ENCODE assay signal across 8 mouse cellular contexts in the genomic region with DNA sequence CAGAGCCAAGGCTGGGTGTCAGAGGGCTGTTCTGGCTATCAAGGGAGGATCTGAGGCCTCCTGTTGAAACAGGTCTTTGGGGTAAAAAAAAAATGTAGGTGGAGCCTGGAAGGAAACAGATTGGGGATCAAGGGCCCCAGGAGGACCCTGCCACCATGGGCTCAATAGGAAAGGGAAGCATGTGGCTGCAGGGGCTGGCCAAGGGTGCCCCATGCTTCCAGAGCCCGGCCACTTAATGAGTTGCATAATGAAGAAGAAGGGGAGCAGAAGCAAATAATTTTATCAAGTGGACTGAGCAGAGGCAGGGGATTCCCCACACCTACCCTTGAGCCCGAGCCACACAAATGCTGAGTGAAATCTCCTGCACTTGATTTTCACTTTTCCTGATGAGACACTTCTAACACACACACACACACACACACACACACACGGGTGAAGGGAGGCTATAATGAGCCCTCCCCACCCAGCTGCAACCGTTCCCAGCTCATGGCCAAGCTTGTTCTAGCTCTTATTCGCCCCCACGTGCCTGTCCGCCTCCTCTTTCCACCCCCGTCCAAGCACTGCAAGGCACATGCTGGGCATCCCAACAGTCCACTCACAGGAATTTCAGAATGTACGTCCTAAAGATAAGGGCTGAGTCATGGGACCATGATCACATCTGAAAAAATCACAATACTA. TPM values are rescaled to one million over a fixed set of nuclear protein-coding genes. Genes with fewer than 3 reads are reported as not detected.
A peak's percentile ranks its signal among the peaks of the same experiment; 100 is the strongest.
DNase-seq lines count a peak whose midpoint lies in the region; ATAC-seq and TF ChIP-seq lines count a peak whose summit lies in the region.

No protein-coding gene starts in this region.

- H3K9ac ChIP-seq in lung, embryonic 14.5 days = no peak overlapping the region
- 0 out of 2 replicates have a peak overlapping the region, but pooled peaks have one; percentile 30 for H3K9ac ChIP-seq in embryonic facial prominence, embryonic 14.5 days (ENCODE audit: low read depth, low read length)

- 0 out of 2 replicates have a peak, but pooled peaks cover 3% of the 10 kb centered on the region for H3K36me3 ChIP-seq in lung, embryonic 14.5 days (ENCODE audit: insufficient read depth)
- H3K36me3 ChIP-seq in embryonic facial prominence, embryonic 14.5 days (ENCODE audit: control insufficient read depth, insufficient read depth, low read length) = no peaks in the 10 kb centered on the region

- TF ChIP-seq CTCF in lung, embryonic 14.5 days (IDR thresholded peaks at IDR 0.05; ENCODE audit: low read depth) = no peak
- no peak for TF ChIP-seq CTCF in lung, adult 2 months (IDR thresholded peaks at IDR 0.05; ENCODE audit: insufficient read depth, low read length)

- peaks cover 36% of the 10 kb centered on the region for H3K4me1 ChIP-seq in lung, embryonic 14.5 days (ENCODE audit: insufficient read depth)
- H3K4me1 ChIP-seq in lung, adult 2 months (ENCODE audit: control insufficient read depth, insufficient read depth, low read length) = peaks cover 23% of the 10 kb centered on the region
- peaks cover 16% of the 10 kb centered on the region for H3K4me1 ChIP-seq in embryonic facial prominence, embryonic 14.5 days (ENCODE audit: control insufficient read depth, insufficient read depth, low read length)

- WGBS in lung, embryonic 14.5 days = 42% methylated on average over 9 of the region's 9 CpGs
- WGBS in lung, adult 2 months = 47% methylated on average over 9 of the region's 9 CpGs
- WGBS in embryonic facial prominence, embryonic 14.5 days = 64% methylated on average over 9 of the region's 9 CpGs

- peak overlapping the region; percentile 30; the same call in 1 of the 2 replicates for H3K4me2 ChIP-seq in lung, embryonic 14.5 days
- H3K4me2 ChIP-seq in embryonic facial prominence, embryonic 14.5 days (ENCODE audit: low read depth, low read length) = no peak overlapping the region

- no peak overlapping the region for H3K4me3 ChIP-seq in lung, embryonic 14.5 days (ENCODE audit: low read depth, low read length)
- no peak overlapping the region for H3K4me3 ChIP-seq in lung, adult 2 months (replicated peaks; ENCODE audit: extremely low read depth, low read depth, low read length)
- no peak overlapping the region for H3K4me3 ChIP-seq in embryonic facial prominence, embryonic 14.5 days (ENCODE audit: low read depth, low read length)

- H3K27me3 ChIP-seq in lung, embryonic 14.5 days (ENCODE audit: insufficient read depth, low read length) = no peaks in the 10 kb centered on the region
- no peaks in the 10 kb centered on the region for H3K27me3 ChIP-seq in embryonic facial prominence, embryonic 14.5 days (replicated peaks; ENCODE audit: control insufficient read depth, insufficient read depth, low read length)

- no peak for ATAC-seq in lung, embryonic 14.5 days (ENCODE audit: insufficient read depth)
- ATAC-seq in embryonic facial prominence, embryonic 14.5 days (ENCODE audit: low read depth) = no peak

- peak; percentile 31 for DNase-seq in adrenal gland, adult 2 months
- no peak for DNase-seq in adrenal gland, postnatal 4 days (ENCODE audit: low spot score in 2 of 2)
- DNase-seq in lung, embryonic 14.5 days = no peak
- DNase-seq in lung, adult 2 months = no peak
- DNase-seq in embryonic facial prominence, embryonic 14.5 days (ENCODE audit: low spot score) = no peak
- DNase-seq in lung, postnatal 36 days = peak; percentile 58
- no peak for DNase-seq in spleen, postnatal 14 days (ENCODE audit: low spot score in 2 of 2)
- DNase-seq in layer of hippocampus, adult 9-11 months = no peak

- no peaks in the 10 kb centered on the region for H3K9me3 ChIP-seq in lung, embryonic 14.5 days (ENCODE audit: low read depth, low read length)
- no peaks in the 10 kb centered on the region for H3K9me3 ChIP-seq in embryonic facial prominence, embryonic 14.5 days (ENCODE audit: control insufficient read depth, low read length)

- no peak for TF ChIP-seq POLR2A in lung, adult 2 months (IDR thresholded peaks at IDR 0.05; ENCODE audit: borderline replicate concordance, extremely low read depth, low read depth, low read length)

- peak overlapping the region; percentile 82 for H3K27ac ChIP-seq in lung, embryonic 14.5 days (ENCODE audit: low read depth)
- peak overlapping the region; percentile 39; the same call in 1 of the 2 replicates for H3K27ac ChIP-seq in embryonic facial prominence, embryonic 14.5 days (replicated peaks; ENCODE audit: low read depth, low read length)

RNA-seq across cellular contexts. Expression of a gene that starts 6.7 kb away (rescaled TPM):
- 10 to 100 TPM; 27.1 to 57.8 TPM for total RNA-seq in adrenal gland, adult 2 months (2021)
- 69.8 and 77.7 TPM in 2 replicates for polyA plus RNA-seq in adrenal gland, adult 2 months (2012; rRNA removed)
- 10 to 100 TPM; 67.4 to 86.4 TPM for total RNA-seq in adrenal gland, postnatal 4 days (2021)
- polyA plus RNA-seq in lung, embryonic 14.5 days (2014; fragmentation: Nextera tagmentation; extraction: Ambion mirVana) = 20.2 and 20.4 TPM in 2 replicates
- polyA plus RNA-seq in lung, adult 2 months (2012; rRNA removed) = 125 and 132 TPM in 2 replicates
- polyA plus RNA-seq in embryonic facial prominence, embryonic 14.5 days (2014; fragmentation: Nextera tagmentation; extraction: Ambion mirVana) = 12.5 and 15.6 TPM in 2 replicates

Comparison
In these comparisons a context has a peak if more than half of its experiments do, and no peak if none do; other contexts are left out.
1. DNase-seq: peak in adrenal gland, adult 2 months (single experiment) and lung, postnatal 36 days (single experiment); none in adrenal gland, postnatal 4 days (0 of 2), lung, embryonic 14.5 days (single experiment), lung, adult 2 months (single experiment), embryonic facial prominence, embryonic 14.5 days (single experiment), spleen, postnatal 14 days (0 of 2) and layer of hippocampus, adult 9-11 months (single experiment).